Mouse (Mus musculus) thymus, adult 2 months (tissue): ENCODE data around the gene Smc6.

ENCODE experiments used
- CTCF ChIP-seq: fragments of 200-500 bp; IDR thresholded peaks from 2 replicates; pipeline ENCODE4 v1.5.1; 2012; ENCODE audit warnings: mild to moderate bottlenecking, control low read depth, low read length, moderate library complexity, borderline replicate concordance; ENCODE audit not compliant: control insufficient read depth, poor library complexity, insufficient read depth; ENCODE audit errors: extremely low read depth
- POLR2A ChIP-seq: fragments of 200-500 bp; IDR thresholded peaks from 2 replicates; pipeline ENCODE4 v1.6.1; 2012; ENCODE audit warnings: mild to moderate bottlenecking, low read length, control low read depth, moderate library complexity; ENCODE audit not compliant: control insufficient read depth, poor library complexity, insufficient read depth; ENCODE audit errors: extremely low read depth

DNA sequence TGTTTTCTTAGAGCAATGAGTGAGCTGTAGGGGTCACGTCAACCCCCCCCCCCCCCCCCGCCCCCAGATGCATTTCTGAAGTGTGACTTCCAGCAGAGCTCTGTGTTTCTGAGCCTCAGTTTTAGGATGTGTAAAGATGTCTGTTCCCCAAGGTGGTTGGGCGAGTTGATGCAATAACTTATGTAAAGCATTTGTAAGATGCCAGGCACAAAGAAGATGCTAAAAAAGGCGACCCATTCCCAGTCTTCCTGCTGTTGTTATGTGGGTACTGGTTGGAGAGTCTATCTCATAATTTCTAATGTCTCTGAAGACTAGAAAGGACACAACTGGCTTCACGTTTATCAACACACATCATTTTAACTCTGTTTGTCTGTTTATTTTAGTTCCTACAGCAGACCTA is 84.2 kb downstream of the Smc6 start:
- TF ChIP-seq CTCF (no peak), POLR2A (no peak)
